Mouse (Mus musculus): Measurements from ENCODE around the gene Zfp84.

GRCm38 (mm10) chr7:29814381-29814780 is 46.0 kb downstream of the Zfp84 start:
- TF ChIP-seq CTCF (IDR thresholded peaks at IDR 0.05; ENCODE audit: low read depth) (no peak), EP300 (IDR thresholded peaks at IDR 0.05; ENCODE audit: low read depth) (no peak)

Measured in heart, postnatal 0 days (tissue).